In genomic region chr12:86059341-86059740, GRCm38 (mm10) we compare ENCODE assay signal across 22 mouse cellular contexts. TPM values are rescaled to one million over a fixed set of nuclear protein-coding genes. Genes with fewer than 3 reads are reported as not detected.
DNase-seq lines count a peak whose midpoint lies in the region; ATAC-seq and TF ChIP-seq lines count a peak whose summit lies in the region.
"Had no signal": no experiment of that assay in that cellular context is flagged by ENCODE, and none has a peak within 500 bp of the region (broad histone marks: within the 10 kb centered on the region; RNA-seq: fewer than 3 reads in every experiment).

No protein-coding gene starts in this region.

- TF ChIP-seq EP300 in lung, postnatal 0 days (IDR thresholded peaks at IDR 0.05) = no peak

- peaks cover 44% of the 10 kb centered on the region for H3K36me3 ChIP-seq in heart, embryonic 10.5 days
- no peaks in the 10 kb centered on the region for H3K36me3 ChIP-seq in lung, postnatal 0 days (ENCODE audit: insufficient read depth, low read length)

- H3K27ac ChIP-seq in heart, embryonic 10.5 days = no peak overlapping the region
- H3K27ac ChIP-seq in lung, postnatal 0 days (ENCODE audit: low read length) = no peak overlapping the region
- H3K27ac ChIP-seq: embryonic facial prominence, embryonic 13.5 days; forebrain, embryonic 12.5 days; heart, embryonic 15.5 days; hindbrain, embryonic 12.5 days had no signal

- WGBS in heart, embryonic 10.5 days = 83% methylated on average over 6 of the region's 6 CpGs
- WGBS in lung, postnatal 0 days = 37% methylated on average over 6 of the region's 6 CpGs

- no peaks in the 10 kb centered on the region for H3K4me1 ChIP-seq in heart, embryonic 10.5 days
- H3K4me1 ChIP-seq in lung, postnatal 0 days (ENCODE audit: insufficient read depth, low read depth, low read length) = no peaks in the 10 kb centered on the region
- H3K4me1 ChIP-seq: embryonic facial prominence, embryonic 13.5 days; forebrain, embryonic 12.5 days; heart, embryonic 15.5 days; hindbrain, embryonic 12.5 days had no signal

- no peaks in the 10 kb centered on the region for H3K27me3 ChIP-seq in heart, embryonic 10.5 days (ENCODE audit: insufficient read depth, poor library complexity, severe bottlenecking)
- H3K27me3 ChIP-seq in lung, postnatal 0 days (replicated peaks; ENCODE audit: insufficient read depth, low read length) = no peaks in the 10 kb centered on the region
- H3K27me3 ChIP-seq: embryonic facial prominence, embryonic 13.5 days; forebrain, embryonic 12.5 days; heart, embryonic 15.5 days; hindbrain, embryonic 12.5 days had no signal

- H3K4me2 ChIP-seq in lung, postnatal 0 days (replicated peaks; ENCODE audit: low read depth, low read length) = no peak overlapping the region
- H3K4me2 ChIP-seq: embryonic facial prominence, embryonic 13.5 days; forebrain, embryonic 12.5 days; heart, embryonic 15.5 days; hindbrain, embryonic 12.5 days had no signal

- no peak for ATAC-seq in lung, postnatal 0 days
- ATAC-seq: forebrain, embryonic 16.5 days; hindbrain, embryonic 16.5 days; inflammation-experienced regulatory T-cells, adult 6 months; intestine, postnatal 0 days had no signal

- no peaks in the 10 kb centered on the region for H3K9me3 ChIP-seq in heart, embryonic 10.5 days
- no peaks in the 10 kb centered on the region for H3K9me3 ChIP-seq in lung, postnatal 0 days (ENCODE audit: low read length)
- H3K9me3 ChIP-seq: embryonic facial prominence, embryonic 13.5 days; forebrain, embryonic 12.5 days; heart, embryonic 15.5 days; hindbrain, embryonic 12.5 days had no signal

- TF ChIP-seq CTCF in lung, postnatal 0 days (IDR thresholded peaks at IDR 0.05) = no peak

- H3K4me3 ChIP-seq in heart, embryonic 10.5 days = no peak overlapping the region
- H3K4me3 ChIP-seq in lung, postnatal 0 days (ENCODE audit: low read depth, low read length) = no peak overlapping the region
- H3K4me3 ChIP-seq: embryonic facial prominence, embryonic 13.5 days; forebrain, embryonic 12.5 days; heart, embryonic 15.5 days; hindbrain, embryonic 12.5 days had no signal

- DNase-seq in adrenal gland, postnatal 10 days = peak; percentile 41
- no peak for DNase-seq in adrenal gland, postnatal 36 days
- peak; percentile 37 to 58 for DNase-seq in heart, adult 18-20 months
- no peak for DNase-seq in heart, embryonic 10.5 days (ENCODE audit: low spot score)
- DNase-seq in lung, postnatal 10 days = peak; percentile 30
- no peak for DNase-seq in lung, postnatal 0 days (ENCODE audit: low spot score)
- DNase-seq in urinary bladder, postnatal 14 days (ENCODE audit: low spot score) = peak; percentile 15
- DNase-seq in urinary bladder, postnatal 25 days (ENCODE audit: low spot score) = no peak
- DNase-seq: adrenal gland, postnatal 25 days; cerebellum, adult 8-10 months; cerebellum, postnatal 25 days; gastrocnemius, postnatal 14 days; heart, postnatal 4 days had no signal

- no peak overlapping the region for H3K9ac ChIP-seq in lung, postnatal 0 days (replicated peaks; ENCODE audit: low read depth)
- H3K9ac ChIP-seq: embryonic facial prominence, embryonic 13.5 days; forebrain, embryonic 12.5 days; heart, embryonic 15.5 days; hindbrain, embryonic 12.5 days had no signal

RNA-seq across cellular contexts. Expression of gene Tgfb3, which starts 19.5 kb away (rescaled TPM):
- 10 to 100 TPM; 15.0 to 16.6 TPM for total RNA-seq in adrenal gland, postnatal 10 days (2021)
- 10 to 100 TPM in 1 of 2 experiments, 1 to 10 TPM in 1; 8.2 to 11.1 TPM for total RNA-seq in adrenal gland, postnatal 36 days (2021)
- 10 to 100 TPM; 13.1 to 13.5 TPM for total RNA-seq in heart, adult 18-20 months (2021)
- polyA plus RNA-seq in heart, embryonic 10.5 days (2016; fragmentation: Nextera tagmentation; extraction: Ambion mirVana) = 13.0 and 15.3 TPM in 2 replicates
- 20.6 and 23.5 TPM in 2 replicates for polyA plus RNA-seq in lung, postnatal 0 days (2015; fragmentation: Nextera tagmentation; extraction: Ambion mirVana)

RNA-seq across cellular contexts. Expression of gene Ift43, which starts 23.0 kb away (rescaled TPM):
- 10 to 100 TPM; 25.3 to 25.7 TPM for total RNA-seq in adrenal gland, postnatal 10 days (2021)
- 10 to 100 TPM; 23.5 to 25.9 TPM for total RNA-seq in adrenal gland, postnatal 36 days (2021)
- total RNA-seq in heart, adult 18-20 months (2021) = 10 to 100 TPM; 21.5 to 23.9 TPM
- polyA plus RNA-seq in heart, embryonic 10.5 days (2016; fragmentation: Nextera tagmentation; extraction: Ambion mirVana) = 104 and 114 TPM in 2 replicates
- polyA plus RNA-seq in lung, postnatal 0 days (2015; fragmentation: Nextera tagmentation; extraction: Ambion mirVana) = 127 and 141 TPM in 2 replicates
- total RNA-seq: granulocyte monocyte progenitor cell, adult 5-6 weeks had no signal

Comparison
In these comparisons a context has a peak if more than half of its experiments do, and no peak if none do; other contexts are left out.
1. DNase-seq: peak in adrenal gland, postnatal 10 days (single experiment), heart, adult 18-20 months (2 of 2), lung, postnatal 10 days (single experiment) and urinary bladder, postnatal 14 days (single experiment); none in adrenal gland, postnatal 36 days (0 of 2), heart, embryonic 10.5 days (single experiment), lung, postnatal 0 days (single experiment) and urinary bladder, postnatal 25 days (single experiment).